Mouse (Mus musculus): ENCODE results near the gene Pdgfra. TPM values are rescaled to one million over a fixed set of nuclear protein-coding genes. Genes with fewer than 3 reads are reported as not detected.

Gene Pdgfra
- polyA plus RNA-seq, 1 experiment from 2014 or later: 111 TPM

DNA sequence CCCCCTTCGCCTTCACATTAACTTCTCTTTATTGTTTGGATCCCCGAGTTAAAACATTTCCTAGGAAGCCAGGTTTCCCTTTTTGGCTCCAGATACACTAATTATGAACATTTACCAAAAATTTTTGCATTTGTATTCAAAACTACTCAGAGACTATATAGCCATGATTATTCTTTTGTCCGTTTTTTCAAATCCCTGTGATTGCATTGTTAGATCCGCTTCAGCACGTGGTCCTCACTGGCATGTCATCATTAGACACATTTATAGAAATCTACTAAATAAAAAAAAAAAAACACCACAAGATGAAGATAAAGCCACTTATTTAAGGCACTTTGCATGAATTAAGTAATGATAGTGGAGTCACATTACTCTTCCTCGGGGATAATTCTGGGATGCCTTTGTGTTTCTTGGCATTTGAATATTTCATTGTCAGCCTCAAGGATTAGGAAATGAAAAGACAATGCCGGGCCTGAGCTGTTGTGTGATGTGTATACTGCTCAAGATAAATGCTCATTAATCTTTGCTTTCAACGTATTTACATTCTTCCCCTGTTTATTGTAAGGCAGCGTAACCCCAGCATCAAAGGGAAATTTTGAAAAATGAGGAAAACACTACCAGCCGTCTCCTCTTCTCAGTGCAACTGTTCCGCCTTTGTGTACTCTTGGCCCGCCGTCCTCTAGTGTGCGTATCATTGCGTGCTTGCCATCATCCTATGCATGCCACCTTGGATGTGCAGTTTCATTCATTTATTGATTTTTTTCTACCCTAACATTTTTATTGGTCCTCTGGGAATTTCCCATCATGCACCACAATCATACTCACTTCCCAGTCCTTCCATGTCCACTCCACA lies 87.1 kb downstream of the Pdgfra start:
- Histone ChIP-seq H3K9me3 (replicated peaks) (no peaks in the 10 kb centered on the region), H3K4me3 (no peak overlapping the region), H3K27me3 (ENCODE audit: low read depth, poor library complexity, severe bottlenecking) (no peaks in the 10 kb centered on the region), H3K4me1 (peaks cover 2% of the 10 kb centered on the region; the same call in 1 of the 2 replicates), H3K27ac (no peak overlapping the region), H3K36me3 (no peaks in the 10 kb centered on the region)
- WGBS: 93% methylated on average over 15 of the region's 15 CpGs
- no peak for DNase-seq (ENCODE audit: low spot score)

DNA sequence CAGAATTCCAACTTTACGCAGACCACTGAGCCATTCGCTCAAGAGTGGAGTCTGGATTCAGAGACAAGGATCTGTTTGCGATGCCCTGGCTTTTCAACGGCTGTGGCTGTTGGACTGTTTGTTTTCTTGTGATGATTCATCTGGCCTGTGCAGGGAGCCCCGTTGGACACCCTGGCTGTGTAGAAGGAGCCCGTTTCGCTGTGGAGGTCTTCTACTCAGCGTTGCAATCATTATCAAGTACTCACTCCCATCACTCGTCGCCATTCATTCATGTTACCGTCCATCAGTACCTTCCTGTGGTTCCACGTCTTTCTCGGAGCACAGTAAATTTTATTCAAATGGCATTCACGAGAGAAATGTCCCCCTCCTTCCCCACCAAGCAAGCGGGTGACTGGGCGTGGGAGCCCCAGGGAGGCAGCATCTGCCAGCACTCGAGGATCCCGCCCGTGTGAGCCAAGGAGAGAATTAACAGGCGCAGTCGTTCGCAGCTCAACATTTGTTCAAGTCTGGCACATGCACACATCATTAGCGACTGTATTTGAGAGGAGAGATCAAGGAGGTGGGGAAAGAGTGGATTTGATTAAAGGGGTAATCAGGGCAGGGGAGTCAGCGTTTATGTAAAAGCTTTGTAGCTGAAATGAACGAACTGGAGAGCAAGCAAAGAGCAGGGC lies 95.1 kb downstream of the Pdgfra start:
- peaks cover 11% of the 10 kb centered on the region for H3K4me1 ChIP-seq
- no peaks in the 10 kb centered on the region for H3K27me3 ChIP-seq (ENCODE audit: low read depth, poor library complexity, severe bottlenecking)
- DNase-seq (ENCODE audit: low spot score): no peak
- H3K36me3 ChIP-seq: no peaks in the 10 kb centered on the region
- WGBS: 58% methylated on average over 25 of the region's 25 CpGs
- peak overlapping the region; percentile 19; the same call in 1 of the 2 replicates for H3K27ac ChIP-seq
- 0 out of 2 replicates have a peak overlapping the region, but pooled peaks have one; percentile 6 for H3K4me3 ChIP-seq
- no peaks in the 10 kb centered on the region for H3K9me3 ChIP-seq (replicated peaks)

Small RNAs within 50 kb of the gene (microRNA-seq; reads per million reads assigned to microRNA genes)
- 1.5 reads per million for gene Mir7025

Other genes starting within 250 kb of the Pdgfra start
- gene Chic2, start 107.5 kb upstream of the Pdgfra start, polyA plus RNA-seq (2016; fragmentation: Nextera tagmentation; extraction: Ambion mirVana): 36.9 and 40.0 TPM in 2 replicates
- gene Gsx2, start 76.7 kb upstream of the Pdgfra start, polyA plus RNA-seq (2016; fragmentation: Nextera tagmentation; extraction: Ambion mirVana): not detected in 2 replicates